Mouse (Mus musculus) left cerebral cortex, postnatal 10 days (tissue): Measurements from ENCODE around the gene Dcbld2. TPM values are rescaled to one million over a fixed set of nuclear protein-coding genes. Genes with fewer than 3 reads are reported as not detected.

Source experiments
- DNase-seq, 2 experiments: peaks; one replicate each; pipeline ENCODE4 v3.0.0; 2021 to 2022; ENCODE audit warnings: low spot score in 2 of 2, mixed read lengths in 1 of 2; ENCODE audit errors: extremely low spot score in 1 of 2
- intact Hi-C: fragments of 180-260 bp; cut with DNase I; formaldehyde crosslinking; loops from one replicate; pipeline ENCODE4 v1.15.1; 2025
- total RNA-seq, 2 experiments: library from RNA; stranded (reverse); gene quantifications; 2 replicates each; pipeline ENCODE4 v1.2.3; 2021

The Dcbld2 gene
- total RNA-seq, 2 experiments from 2014 or later, result 36.4 to 36.7 TPM

- intact Hi-C loops, result no loop called here
- no peak for DNase-seq
Observed at GRCm38 (mm10) chr16:58516161-58516560, 107.9 kb downstream of the Dcbld2 start.

GRCm38 (mm10) chr16:58516960-58517798, 108.9 kb downstream of the Dcbld2 start:
- intact Hi-C loops, result no loop called here
- DNase-seq, result no peak

Other genes with a start within 250 kb of the Dcbld2 start
- gene St3gal6, start 115.8 kb downstream of the Dcbld2 start, total RNA-seq, result 10 to 100 TPM; 20.6 to 22.1 TPM
- gene Gm813, start 208.5 kb downstream of the Dcbld2 start, total RNA-seq, result not detected
- not detected for gene E330017A01Rik, start 230.3 kb downstream of the Dcbld2 start, total RNA-seq